Mouse (Mus musculus) heart, adult 11 months (tissue): Measurements from ENCODE around the gene Lbhd2.

Experiments used
- DNase-seq: peaks from one replicate; pipeline ENCODE4 v3.0.0; 2022

Lbhd2 gene

DNA sequence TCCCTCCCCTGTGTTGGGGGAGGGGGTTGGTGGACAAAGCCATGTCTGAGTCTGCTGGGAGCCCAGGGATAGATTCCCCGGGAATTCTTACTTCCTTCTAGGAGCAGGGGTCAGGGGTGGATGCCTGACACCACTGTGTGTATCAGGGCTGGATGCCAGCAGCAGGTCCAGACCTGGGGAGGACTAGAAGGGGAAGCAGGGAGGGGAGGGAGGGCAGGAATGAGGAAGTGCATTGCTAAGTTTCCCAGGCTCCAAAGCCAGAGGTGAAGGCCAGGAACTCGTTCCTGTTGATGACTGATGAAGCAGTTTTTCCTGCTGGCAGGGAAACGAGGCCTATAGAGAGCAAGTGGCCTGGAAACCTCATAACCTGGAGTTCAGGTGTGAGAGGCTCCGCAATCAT, 25.5 kb downstream of the Lbhd2 start:
- peak; percentile 94 for DNase-seq

DNA sequence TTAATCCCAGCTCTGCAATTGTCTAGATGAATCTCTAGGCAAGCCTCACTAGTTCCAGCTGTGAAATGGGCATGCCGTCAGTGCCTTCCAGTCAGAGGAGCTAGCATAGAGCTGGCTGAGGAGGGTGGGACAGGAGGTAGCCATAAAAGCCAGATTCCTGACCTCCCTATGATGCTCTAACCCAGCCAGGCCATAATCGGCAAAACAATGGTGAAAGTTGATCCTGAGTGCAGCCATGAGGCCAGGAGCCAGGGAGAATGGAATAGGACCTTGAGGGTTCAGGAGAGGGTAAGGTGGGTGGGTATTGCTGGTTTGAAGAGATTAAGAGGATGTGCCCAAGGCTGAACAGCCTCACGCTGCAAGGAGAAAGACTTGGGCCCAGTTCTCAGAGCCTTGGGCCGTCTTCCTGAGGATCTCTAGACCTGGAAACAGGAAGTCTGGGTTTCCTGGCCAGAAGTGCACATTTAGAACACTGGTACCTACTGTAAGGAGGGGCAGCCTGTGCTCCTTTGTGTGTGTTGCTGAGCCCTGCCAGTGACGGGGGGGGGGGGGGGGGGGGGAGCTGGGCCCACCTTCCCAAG, 26.2 kb downstream of the Lbhd2 start:
- DNase-seq, result no peak

DNA sequence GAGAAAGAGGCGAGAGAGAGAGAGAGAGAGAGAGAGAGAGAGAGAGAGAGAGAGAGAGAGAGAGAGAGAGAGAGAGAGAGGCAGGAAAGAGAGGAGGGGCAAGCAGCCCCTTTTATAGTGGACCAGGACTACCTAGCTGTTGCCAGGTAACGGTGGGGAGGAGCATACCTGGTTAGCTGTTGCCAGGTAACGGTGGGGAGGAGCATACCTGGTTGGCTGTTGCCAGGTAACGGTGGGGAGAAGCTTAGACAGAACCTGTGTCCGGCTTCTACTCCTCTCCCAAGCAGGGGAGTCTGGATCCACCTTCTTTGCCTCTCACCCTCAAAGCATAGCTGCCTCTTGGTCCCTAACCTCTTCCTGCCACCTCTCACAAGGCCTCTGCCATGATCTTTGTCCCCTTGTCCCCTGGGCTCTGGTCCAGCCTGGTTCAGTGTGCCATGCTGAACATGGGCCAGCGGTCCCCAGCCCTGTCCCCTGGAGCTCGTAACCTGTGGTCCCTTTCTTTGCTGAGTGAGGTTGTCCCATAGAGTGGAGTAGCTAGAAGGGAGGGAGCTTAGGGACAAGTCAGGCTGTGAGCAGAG, 27.6 kb downstream of the Lbhd2 start:
- DNase-seq, result no peak

DNA sequence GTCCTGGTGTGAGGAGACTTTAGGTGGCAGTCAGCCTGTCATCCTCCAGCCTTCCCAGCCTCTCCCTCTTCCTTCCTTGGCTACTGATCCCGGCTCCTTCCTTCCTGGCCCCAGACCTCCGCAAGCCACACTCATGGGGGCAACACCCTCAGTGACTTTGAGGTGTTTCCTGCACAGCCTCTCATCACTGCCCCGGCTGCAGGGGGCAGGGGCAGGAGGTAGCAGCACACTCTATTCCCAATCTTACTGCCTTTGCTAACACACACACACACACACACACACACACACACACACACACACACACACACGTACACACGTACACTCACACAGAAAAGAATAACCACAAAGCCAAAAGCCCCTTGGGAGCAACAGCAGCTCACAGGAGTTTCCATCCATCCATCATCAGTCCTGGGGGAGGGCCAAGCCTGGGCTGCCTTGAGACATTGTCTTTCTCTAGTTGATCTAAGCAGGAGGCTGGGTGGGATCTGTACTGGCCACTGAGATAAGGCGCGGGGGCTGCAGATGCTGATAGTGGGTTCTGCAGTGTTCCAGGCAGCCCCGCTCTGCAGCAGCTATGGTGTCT, 28.2 kb downstream of the Lbhd2 start:
- peak; percentile 94 for DNase-seq

DNA sequence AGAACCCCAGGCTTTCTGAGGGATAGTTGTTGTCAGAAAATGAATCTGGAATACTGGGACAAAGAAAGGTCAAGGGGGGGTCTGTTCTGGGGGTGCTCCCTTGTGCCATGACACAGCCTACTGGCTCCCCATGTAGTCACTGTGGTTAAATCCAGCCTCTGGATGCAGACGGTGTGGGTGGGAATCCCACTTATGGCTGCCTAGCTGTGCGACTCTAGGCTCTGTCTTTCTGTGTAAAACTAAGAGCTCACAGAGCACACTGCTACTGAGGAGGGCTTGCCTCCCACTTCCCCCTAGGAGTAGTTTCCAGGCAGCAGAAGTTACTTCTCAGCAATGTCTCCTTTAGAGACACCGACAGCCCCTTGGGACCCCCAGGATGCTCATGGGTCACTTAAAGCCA, 29.6 kb downstream of the Lbhd2 start:
- no peak for DNase-seq

DNA sequence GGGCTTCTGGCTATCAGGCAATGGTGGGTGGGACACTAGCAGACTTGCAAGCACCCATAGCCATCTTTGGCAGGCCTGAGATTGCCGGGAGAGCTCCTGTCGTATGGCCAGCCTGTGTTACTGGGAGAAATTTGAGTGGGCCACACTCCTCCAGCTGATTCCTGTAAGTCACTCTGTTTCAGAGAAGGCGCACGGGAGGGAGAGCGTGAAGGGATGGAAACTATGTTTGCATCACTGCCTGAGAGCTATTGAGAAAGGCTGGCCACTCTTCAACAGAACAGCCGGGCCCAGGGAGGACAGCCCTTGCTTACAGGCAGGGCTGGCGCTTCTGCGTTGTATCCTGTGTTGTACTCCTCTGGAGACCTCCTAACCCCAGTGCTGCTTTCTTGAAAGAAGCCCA, 30.0 kb downstream of the Lbhd2 start:
- DNase-seq, result peak; percentile 96

DNA sequence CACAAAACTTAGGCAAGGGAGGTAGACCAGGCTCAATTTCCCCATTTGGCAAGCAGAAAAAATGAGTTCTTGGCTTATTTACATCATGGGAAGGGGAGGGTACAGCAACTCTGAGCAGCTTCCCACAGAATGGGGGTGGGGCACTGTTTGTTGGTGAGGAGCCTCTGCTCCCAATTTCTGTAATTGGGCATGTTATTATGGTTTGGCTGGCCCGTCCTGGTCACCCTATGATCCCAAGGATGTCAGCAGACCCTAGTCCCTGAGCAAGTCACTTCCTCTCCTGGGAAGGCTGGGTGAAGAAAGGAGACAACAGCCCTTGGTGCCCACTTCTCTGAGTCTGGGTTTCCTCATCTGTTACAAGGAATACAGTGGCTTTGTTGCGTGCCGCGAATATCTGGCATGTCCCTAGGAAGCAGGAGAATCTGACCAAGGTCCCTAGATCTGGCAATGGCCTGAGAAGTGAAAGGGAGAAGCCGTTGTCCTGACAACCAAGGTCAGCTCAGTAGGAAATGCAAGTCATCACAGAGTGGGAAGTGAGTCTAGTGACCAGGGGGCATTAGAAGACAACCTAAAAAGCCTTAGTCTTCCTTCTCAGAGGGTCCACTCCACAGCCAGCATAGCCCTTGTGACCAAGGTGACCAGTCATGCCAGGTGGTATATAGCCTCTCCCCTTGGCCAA, 30.8 kb downstream of the Lbhd2 start:
- DNase-seq, result peak; percentile 95

DNA sequence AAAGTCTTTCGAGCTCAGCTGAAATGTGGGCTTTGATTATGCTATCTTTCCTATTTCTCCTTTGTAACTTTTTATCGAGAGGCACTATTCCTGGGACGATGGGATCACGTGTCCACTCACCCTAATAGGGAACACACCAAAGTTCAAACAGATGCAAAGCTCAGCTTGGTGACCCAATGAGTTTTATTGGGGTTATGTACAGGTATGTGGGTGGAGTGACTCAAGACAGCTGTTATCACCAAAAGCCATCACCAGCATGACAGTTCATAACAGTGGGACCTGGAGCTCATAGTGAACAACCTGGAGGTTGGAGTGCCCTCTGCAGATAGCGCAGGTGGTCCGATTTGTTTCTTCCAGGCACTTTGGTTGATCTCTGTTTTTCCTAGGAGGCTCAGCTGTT, 32.2 kb downstream of the Lbhd2 start:
- DNase-seq, result no peak

DNA sequence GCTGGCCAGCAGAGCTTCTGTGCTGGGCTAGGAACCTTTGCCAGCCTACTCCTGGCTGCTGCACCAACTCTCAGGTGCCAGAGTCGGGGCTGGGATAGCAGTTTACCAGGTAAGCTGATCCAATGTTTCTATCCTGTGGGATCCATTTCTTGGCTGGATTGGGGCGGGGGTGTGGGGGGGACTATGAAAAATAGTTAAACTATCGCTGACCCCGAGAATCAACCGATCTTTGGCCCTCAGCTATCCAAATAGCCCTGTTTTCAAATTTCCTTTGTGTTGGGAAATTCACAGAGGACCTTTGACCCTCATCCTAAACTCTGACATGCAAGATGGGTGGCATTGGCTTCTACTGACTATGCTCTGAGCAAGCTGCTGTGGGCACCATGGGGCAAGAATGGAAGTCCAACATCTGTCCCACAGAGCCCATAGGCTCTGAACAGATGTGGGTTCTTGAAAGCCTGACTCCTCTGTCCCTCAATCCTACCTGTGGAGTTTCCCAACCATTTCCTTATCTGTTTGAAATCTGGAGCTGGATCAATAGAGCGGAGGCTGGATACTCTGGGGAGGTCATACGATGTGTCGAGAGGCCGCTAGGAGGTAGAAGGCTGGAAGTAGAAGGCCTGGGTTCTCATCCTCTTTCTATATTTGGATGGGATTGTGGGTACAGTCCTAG, 34.2 kb downstream of the Lbhd2 start:
- DNase-seq, result no peak

DNA sequence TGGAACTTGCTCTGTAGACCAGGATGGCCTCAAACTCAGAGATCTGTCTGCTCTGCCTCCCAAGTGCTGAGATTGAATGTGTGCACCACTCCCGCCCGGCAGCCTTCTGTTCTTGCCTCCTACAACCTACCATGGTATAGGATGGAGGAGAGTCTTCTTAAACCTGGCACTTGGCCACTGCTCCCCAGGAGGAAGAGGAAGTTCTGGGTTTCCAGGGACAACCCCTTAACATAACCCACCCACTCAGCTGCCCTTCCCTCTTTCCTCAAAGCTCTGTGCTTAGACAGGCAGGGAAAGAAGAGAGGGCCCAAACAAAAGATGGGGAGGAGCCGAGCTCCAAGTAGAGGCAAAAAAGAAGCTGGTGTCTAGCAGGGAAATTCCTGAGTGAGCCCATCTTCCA, 34.9 kb downstream of the Lbhd2 start:
- peak; percentile 95 for DNase-seq

DNA sequence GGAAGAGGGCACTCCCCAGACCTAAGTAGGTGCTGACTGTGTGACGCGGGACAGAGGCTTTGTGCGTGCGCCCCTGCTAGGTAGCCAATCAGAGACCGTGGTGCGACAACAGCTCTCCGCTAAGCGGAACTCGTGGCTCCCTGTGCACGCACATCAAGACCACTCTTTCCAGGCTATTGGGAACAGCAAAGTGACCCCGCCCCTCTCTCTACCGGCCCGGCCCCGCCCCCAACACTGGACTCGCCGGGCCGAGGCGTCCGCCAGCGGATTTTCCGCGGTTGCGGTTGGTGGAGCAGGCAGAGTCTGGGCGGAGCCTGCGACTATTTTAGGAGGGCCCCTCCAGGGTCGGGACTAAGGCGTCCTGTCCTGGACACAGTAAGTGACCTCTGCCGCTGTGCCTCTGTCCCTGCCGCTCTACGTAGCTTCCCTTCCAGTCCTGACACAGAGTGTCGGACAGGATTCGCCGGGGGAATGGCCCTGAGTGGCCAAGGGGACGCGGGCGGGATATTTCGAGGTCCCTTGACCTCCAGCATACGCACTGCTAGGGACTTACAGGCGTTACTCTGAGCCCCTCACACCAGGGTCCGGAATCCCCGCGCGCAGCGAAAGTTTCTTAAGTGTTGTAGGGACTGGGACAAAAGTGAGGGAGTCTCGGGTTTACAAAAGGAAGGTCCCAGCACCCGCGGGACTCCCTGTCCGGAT, 35.9 kb downstream of the Lbhd2 start, which contains the start of gene Tnfaip2:
Tnfaip2 (plus strand) TSS at position 161 of the 702 bp plus-strand sequence.
- peak; percentile 99 for DNase-seq

DNA sequence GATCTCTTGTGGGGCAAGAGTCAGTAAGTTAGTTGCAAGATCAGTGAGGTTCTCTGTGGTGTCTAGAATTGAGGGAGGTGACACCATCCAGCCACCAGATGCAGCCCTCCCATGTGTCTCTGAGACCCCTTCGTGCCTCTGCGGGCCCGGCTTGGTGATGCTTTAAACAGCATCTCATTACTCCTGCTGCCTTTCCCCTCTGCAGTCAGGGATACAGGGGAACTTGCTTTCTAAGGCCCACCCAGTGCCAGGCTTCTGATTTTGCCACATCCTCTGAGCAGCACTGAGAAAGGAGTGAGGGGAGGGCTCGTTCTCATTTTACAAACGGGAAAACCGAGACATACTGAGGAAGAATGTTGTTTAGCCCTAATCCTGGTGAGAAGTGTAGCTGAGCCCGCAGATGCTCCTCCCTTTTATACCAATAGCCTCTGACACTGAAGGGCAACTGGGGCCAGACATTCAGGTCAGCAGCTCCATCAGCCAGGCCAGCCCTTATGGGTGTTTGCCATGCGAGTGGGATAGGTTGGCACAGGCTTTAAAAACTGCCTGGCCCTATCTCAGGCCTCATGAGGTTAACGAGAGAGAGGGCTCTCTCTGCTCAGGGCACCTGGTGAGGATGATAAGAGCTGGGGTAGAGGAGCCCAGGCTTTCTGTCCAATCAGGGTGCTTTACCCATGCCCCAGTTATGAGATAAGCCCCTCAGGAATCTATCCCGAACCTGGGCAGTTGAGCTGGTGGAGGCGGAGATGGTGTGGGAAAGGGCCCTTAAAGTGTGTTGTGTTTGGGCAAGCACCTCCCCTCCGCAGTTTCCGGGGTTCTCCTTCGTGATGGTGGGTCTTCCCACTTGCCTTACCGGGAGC, 36.6 kb downstream of the Lbhd2 start:
- DNase-seq, result peak; percentile 98

DNA sequence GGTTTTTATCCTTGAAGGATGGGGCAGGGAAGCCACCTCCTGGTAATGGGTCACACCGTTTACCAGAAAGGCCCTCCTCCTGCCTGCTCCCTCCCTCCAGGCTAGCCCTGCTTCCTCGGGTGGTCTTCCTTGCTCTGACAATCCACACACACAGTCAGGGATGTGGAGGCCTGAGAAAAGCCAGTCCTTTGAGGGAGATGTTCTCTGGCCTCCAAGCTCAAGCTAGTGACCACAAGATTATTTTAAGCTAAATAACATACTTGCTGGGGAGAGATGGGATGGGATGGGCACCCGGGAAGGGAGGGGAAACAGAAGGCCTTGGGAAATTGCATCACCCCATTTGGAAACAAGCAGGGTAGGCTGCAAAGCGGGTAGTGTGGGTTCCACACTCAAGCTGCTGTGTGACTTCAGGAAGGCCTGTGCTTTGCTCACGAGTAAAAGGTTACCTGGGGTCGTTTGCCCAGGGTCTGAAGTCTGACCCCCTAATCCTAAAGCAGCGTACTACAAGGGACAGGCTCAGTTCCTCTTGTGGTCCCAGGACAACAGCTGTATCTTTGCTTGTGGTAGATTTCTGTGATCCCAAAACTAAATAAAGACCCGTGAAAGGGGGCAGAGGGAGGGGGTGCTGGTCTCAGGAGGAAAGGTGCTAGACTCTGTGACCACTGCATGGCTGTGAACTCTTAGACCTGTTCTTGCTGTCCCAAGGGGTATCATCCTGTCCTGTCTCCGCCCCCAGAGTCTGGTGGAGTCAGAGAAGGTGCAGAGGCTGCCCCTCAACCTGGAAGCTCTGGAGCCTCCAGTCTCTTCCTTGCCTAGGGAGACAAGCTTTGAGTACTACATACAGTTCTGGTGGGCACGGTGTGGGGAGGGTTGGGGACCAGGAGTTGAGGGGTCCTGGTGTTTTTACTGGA, 37.6 kb downstream of the Lbhd2 start:
- DNase-seq, result peak; percentile 96

DNA sequence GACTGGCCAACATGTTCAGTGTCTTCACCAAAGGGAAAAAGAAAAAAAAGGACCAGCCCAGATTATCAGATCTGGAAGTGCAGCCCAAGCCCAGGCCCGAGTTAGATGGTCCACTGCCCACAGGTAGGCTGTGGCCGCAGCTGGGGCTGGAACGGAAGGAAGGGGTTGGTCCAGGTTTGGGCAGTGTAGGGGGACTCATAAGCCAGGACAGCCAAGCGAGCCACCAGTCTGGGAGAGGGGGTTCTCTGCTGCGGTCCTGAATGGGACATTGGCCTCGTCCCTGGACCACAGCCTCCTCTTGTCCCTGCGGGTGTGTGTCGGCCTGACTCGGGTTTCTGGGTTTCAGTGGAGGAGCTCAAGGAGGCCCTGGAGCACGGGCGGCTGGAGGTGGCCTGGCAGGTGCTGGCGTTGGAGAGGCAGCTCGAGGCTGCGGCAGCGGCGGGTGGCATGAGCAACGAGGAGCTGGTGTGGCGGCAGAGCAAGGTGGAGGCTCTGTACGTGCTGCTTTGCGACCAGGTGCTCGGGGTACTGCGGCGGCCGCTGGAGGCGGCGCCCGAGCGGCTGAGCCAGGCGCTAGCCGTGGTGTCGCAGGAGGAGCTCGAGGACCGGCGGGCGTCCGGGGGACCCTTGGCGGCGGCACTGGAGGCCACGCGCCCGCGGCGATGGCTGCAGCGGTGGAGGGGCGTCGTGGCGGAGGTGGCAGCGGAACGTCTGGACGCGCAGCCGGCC, 38.7 kb downstream of the Lbhd2 start:
- peak; percentile 90 for DNase-seq

DNA sequence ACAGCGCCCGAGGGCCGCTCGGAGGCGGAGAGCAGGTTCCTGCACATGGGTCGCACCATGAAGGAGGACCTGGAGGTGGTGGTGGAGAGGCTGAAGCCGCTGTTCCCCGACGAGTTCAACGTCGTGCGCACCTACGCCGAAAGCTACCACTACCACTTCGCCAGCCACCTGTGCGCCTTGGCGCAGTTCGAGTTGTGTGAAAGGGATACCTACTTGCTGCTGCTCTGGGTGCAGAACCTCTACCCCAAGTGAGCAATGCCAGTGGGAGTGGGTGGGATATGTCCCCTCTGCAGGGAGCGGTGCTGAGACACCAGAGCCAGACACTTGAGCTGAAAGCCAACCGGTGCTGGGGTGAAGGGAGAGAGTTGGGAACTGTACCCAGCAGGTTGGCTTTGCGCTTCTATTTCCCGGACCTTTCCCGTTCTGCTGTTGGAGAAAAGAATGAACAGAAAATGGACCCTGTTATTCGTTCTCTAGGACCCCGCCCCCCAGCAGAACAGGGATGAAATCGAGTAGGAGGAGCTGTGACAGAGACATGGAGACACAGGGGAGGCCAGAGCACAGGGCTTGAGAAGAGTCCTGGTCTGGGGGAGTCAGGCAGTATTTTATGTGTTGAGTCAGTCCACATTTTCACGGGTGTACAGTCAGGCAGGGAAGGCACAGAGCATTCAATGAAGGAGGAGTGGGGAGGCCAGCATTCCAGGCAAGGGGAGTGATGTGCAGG, 39.4 kb downstream of the Lbhd2 start:
- DNase-seq, result peak; percentile 88

DNA sequence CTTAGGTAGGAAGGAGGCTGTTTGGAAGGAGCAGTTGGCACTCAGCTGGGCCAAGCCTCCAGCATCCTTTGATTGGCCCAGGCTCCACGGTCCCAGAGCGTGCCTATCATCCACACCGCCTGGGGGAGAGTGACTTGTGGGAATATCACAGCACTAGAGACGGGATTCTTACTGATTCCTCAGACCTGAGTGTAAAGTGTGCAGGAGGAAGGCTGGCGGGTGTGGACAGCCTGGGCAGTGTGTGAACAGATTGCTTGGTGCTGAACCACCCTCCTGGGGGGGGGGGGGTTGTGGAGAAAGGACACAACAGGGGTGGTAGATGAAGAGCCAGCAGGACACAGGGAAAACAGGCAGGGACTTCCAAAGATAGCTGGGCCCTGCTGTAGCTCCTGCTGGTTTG, 40.1 kb downstream of the Lbhd2 start:
- DNase-seq, result peak; percentile 89

DNA sequence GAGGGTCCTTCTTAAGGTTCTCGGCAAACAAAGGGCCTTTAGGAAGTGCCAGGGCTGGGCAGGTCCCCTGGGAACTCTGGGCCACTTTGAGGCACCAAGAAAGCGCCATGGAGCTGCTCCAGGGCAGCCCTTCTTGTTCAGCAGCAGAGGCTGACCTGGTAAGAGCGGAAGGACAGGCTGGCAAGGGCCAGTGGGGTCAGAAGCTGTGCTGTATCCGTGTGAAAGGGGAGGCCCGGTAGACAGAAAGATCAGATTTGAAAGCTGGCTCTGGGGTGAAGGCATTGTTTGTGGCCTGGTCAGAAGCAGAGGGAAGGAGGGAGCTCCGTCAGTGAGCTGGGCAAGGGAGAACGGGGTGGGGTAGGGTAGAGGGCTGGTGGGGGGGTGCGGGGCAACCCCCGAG, 40.7 kb downstream of the Lbhd2 start:
- peak; percentile 89 for DNase-seq

DNA sequence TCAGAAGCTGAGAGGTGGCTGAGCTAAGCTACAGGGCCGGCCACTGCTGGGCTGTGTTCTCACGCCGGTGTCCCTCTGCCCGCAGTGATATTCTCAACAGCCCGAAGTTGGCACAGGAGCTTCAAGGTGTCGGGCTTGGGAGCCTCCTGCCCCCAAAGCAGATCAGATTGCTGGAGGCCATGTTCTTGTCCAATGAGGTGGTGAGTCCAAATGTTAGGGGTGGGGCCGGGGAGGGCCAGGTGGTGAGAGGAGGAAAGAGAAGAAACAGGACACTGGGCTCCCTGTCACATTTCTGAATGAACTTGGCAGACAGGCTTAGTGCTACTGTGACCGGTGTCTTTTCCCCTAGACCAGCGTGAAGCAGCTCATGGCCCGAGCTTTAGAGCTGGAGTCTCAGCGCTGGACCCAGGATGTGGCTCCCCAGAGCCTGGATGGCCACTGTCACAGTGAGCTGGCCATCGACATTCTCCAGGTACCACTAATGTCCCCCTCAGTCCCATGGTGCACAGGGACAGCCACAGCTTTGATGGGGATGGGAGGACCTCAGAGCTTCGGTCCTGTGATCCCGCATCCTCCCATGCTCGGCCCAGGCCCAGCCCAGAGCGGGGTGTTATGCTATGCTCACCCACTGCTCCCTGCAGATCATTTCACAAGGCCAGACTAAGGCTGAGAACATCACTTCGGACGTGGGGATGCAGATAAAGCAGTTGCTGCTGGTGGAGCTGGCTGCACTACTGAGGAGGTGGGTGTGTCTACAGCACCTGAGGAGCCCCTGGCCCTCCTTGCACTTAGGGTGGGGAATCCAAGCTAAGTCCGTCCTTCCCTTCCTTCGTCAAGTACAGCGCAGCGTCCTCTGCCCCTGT, 41.5 kb downstream of the Lbhd2 start:
- DNase-seq, result peak; percentile 93
